Mouse (Mus musculus) erythroblast, embryonic 14.5 days (primary cell): ENCODE data around the gene Aak1.

Experiments
- GATA1 ChIP-seq: IDR thresholded peaks from 2 replicates; pipeline ENCODE4 v1.6.1; 2012; ENCODE audit warnings: low read length, inconsistent platforms, mixed read lengths
- TAL1 ChIP-seq: IDR thresholded peaks from 3 replicates; pipeline ENCODE4 v1.6.1; 2012; ENCODE audit warnings: low read length, inconsistent platforms, mixed read lengths

- no peak for TF ChIP-seq TAL1
- TF ChIP-seq GATA1, result no peak
Measured at GRCm38 (mm10) chr6:86996629-86997307, 147.5 kb downstream of the Aak1 start.
